Mouse (Mus musculus) gastrocnemius, adult 2 months (tissue): ENCODE results near the gene 4930518I15Rik. TPM values are rescaled to one million over a fixed set of nuclear protein-coding genes. Genes with fewer than 3 reads are reported as not detected.
"Not testable (repeated sequence)": the region's sequence is repeated elsewhere in the genome, so short reads cannot be mapped to it uniquely, and the experiment has no call there.

Source experiments
- DNase-seq: peaks from one replicate; pipeline ENCODE4 v3.0.0; 2022
- H3K27ac ChIP-seq: fragments of 200-600 bp; 2 replicates; pipeline ENCODE4 v1.8.1; 2022; ENCODE audit warnings: mild to moderate bottlenecking
- H3K4me3 ChIP-seq: fragments of 200-600 bp; 2 replicates; pipeline ENCODE4 v1.8.1; 2022; ENCODE audit warnings: mild to moderate bottlenecking, moderate library complexity
- CTCF ChIP-seq: fragments of 200-600 bp; IDR thresholded peaks from 2 replicates; pipeline ENCODE4 v1.8.1; 2022; ENCODE audit warnings: antibody characterized with exemption, mild to moderate bottlenecking, moderate library complexity
- intact Hi-C: fragments of 180-260 bp; cut with DNase I; formaldehyde crosslinking; loops from one replicate; pipeline ENCODE4 v1.15.1; 2025
- long read RNA-seq, 2 experiments: library from polyadenylated mRNA; stranded (forward); transcript quantifications; one replicate each; pipeline ENCODE4 v2.0.0; 2021
- total RNA-seq, 2 experiments: library from RNA; stranded (reverse); gene quantifications; 2 replicates each; pipeline ENCODE4 v1.2.3; 2021

Gene 4930518I15Rik
- under 1 TPM; 0.73 to 0.79 TPM for total RNA-seq
- long read RNA-seq, experiment 1, partial matches to known transcripts: 0 of 1 reads
- long read RNA-seq, experiment 1, other reads (novel, unspliced or antisense): 0 of 1 reads
- long read RNA-seq, experiment 2: 0 reads

DNA sequence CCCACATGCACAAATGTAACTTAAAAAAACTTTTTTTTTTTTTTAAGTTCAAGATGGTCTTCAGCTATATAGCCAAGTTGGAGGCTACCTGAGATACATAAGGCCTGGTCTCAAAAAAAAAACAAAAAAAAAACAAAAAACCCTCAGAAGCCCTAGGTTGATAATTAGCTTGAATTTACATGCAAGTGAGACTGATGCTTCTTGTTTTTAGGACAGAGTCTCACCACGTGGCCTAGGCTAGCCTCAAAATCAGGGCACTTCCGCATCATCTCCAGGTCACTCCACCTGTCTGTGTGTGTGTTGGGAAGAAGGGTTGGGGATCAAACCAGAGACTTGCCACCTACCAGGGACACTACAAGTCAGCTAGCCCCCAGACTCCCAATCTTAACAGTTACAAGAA is at the start of gene 4930518I15Rik:
Gene 4930518I15Rik, minus strand, starts transcription at position 112 of the 400 bp plus-strand sequence.
- Histone ChIP-seq H3K27ac (no peak within 1 kb of the TSS), H3K4me3 (no peak within 1 kb of the TSS)
- intact Hi-C loops: loop anchor here (2.0 kb wide), 1 partner anchor 51 kb away; no protein-coding TSS in a partner anchor
- TF ChIP-seq CTCF: no peak
- no peak for DNase-seq

DNA sequence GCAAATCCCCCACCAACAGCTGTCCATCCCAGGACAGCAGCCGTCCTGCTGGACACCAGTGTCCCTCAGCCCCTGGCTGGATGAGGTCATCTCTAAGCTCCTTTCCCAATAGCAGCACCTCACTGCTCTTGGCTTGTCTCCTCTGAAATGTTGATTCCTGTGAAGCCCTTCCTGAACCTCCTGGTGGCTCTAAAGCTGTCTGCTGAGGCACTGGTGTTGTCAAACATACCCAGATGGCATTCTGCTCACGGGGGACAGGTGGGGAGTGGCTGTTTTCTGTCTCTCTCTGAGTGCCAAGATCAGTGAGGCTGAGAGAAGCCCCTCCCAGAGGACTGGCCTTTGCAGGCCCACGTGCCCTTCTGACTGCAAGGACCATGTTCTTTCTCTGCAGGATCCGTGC is 48.2 kb upstream of the 4930518I15Rik start:
- not testable (repeated sequence) for H3K4me3 ChIP-seq, H3K27ac ChIP-seq, DNase-seq
- intact Hi-C loops: loop anchor here (1.0 to 10.0 kb wide), 2 partner anchors 90 to 189 kb away; no protein-coding TSS in a partner anchor

DNA sequence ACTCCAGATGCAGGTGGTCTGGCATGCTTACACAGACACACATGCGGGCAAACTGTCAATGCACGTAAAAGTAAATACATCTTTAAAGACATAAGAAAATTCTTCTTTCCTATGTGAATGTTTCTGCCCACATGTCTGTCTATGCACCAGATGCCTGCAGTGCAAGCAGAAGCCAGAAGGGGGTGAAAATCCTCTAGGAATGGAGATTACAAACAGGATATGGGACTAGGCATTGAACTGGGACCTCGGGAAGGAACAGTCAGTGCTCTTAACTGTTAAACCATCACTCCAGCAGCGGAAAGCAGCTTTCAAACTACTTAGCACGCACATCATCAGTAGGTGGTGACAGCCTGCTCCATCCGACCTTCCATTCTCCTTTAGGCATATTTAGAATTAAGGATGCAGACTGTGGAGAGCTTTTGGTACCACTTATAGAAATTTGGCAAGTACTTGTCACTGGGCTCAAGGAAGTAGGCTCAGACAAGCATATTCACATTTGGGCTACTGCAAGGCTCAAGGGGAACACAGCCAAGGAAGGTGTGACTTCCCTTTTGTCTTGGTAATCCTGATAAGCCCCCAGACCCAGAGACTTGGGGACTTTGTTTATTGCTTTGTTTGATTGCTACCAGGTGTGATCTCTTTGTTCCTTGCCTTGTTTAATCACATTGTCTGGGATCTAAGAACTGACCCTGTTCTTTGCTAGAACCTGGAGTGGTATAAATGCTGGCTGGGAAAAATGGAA is 47.4 kb upstream of the 4930518I15Rik start:
- TF ChIP-seq CTCF: peak; percentile 80
- H3K27ac ChIP-seq: no peak overlapping the region
- DNase-seq: peak; percentile 68
- H3K4me3 ChIP-seq: no peak overlapping the region
- intact Hi-C loops: loop anchor here (1.0 to 10.0 kb wide), 2 partner anchors 91 to 190 kb away; no protein-coding TSS in a partner anchor

DNA sequence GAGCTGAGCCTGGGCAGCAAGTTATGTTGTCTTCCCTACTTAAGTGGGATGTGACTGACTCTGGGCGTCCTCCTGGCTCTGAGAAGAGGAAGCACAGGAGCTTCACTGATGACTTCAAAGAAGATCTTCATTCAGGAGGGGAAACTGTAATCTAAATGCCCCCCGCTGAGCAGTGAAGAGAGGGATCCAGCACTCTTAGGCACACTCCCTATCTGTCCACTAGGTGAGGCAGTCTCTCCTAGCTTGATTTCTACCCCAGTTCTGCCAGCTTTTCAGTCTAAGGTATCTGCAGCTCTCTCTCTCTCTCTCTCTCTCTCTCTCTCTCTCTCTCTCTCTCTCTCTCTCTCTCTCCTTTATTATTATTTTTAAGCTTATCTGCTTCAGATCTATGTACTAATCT is 45.6 kb upstream of the 4930518I15Rik start:
- H3K27ac ChIP-seq: no peak overlapping the region
- no peak for DNase-seq
- no peak overlapping the region for H3K4me3 ChIP-seq
- TF ChIP-seq CTCF: peak; percentile 24
- intact Hi-C loops: loop anchor here (10.0 kb wide), 1 partner anchor 191 kb away; no protein-coding TSS in a partner anchor

DNA sequence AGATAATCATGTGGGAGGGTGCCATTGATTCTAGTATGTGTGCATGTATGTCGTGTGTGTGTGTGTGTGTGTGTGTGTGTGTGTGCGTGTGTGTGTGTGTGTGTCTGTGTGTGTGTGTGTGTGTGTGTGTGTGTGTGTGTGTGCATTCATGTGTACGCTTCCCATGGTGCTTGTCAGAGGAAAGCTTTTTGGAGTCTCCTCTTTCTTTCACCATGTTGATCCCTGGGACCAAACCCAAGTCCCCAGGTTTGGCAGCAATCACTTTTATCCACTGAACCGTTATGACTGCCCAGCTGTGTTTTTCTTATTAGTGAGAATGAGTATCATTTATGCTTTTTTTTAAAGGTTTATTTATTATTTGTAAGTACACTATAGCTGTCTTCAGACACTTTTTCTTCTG is 44.7 kb upstream of the 4930518I15Rik start:
- H3K27ac ChIP-seq, DNase-seq, H3K4me3 ChIP-seq: not testable (repeated sequence)
- intact Hi-C loops: loop anchor here (10.0 kb wide), 1 partner anchor 192 kb away; no protein-coding TSS in a partner anchor

DNA sequence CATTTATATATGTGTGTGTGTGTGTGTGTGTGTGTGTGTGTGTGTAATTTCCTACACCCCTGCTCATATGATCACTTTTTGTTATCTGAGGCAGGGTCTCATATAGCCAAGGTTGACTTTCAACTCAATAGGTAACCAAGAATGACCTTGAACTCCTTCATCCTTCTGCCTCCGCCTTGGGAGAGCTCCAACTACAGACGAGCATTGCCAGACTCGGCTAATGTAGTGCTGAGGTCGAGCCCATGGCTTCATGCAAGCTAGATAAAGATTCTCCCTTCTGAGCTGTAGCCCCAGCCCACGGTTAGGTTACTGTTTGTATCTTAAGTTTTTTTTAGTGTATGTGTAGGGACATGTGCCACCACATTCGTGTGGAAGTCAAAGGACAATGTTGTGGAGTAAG is 44.1 kb upstream of the 4930518I15Rik start:
- intact Hi-C loops: loop anchor here (10.0 kb wide), 1 partner anchor 193 kb away; no protein-coding TSS in a partner anchor
- Histone ChIP-seq H3K27ac (no peak overlapping the region), H3K4me3 (no peak overlapping the region)
- no peak for TF ChIP-seq CTCF
- DNase-seq: no peak

DNA sequence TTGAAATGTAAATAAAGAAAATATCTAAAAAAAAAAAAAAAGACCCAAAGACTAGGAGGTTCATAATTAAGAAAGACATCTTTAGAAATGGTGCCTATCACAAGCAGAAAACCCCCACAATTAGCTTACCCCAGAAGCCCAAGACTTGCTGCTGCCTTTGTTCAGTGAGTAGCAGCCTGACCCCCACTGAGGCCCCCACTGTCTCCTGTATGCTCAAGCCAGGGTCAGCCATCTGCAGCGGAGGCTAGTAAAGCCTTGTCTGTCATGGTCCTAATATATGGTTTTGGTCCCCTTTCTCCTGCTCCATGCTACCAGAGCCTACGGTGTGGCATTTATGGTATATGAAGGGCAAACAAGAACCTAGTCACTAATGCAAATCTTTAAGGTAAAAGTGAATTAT is 43.6 kb upstream of the 4930518I15Rik start:
- Histone ChIP-seq H3K4me3 (no peak overlapping the region), H3K27ac (no peak overlapping the region)
- no peak for DNase-seq
- intact Hi-C loops: loop anchor here (10.0 kb wide), 1 partner anchor 193 kb away; no protein-coding TSS in a partner anchor
- TF ChIP-seq CTCF: no peak

DNA sequence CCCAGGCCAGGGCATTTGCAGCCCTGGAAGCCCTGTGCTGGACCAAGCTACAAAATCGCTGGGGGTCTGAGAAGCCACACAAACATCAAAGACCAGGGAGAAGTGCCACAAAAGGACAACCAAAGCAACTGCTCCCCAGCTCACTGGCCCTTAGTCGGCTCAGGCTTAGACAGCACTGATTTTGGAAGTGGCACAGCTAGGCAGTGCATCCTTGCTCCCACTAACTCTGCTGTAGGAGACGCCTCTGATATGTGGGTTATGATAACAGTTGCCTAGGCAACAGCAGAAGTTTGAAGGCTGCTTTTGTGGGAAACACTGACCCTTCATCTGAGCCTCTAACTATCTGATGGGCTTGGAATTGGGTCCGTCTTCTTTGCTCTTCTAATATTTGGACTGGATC is 41.4 kb upstream of the 4930518I15Rik start:
- H3K27ac ChIP-seq: no peak overlapping the region
- intact Hi-C loops: no loop called here
- no peak for TF ChIP-seq CTCF
- DNase-seq: no peak
- no peak overlapping the region for H3K4me3 ChIP-seq

DNA sequence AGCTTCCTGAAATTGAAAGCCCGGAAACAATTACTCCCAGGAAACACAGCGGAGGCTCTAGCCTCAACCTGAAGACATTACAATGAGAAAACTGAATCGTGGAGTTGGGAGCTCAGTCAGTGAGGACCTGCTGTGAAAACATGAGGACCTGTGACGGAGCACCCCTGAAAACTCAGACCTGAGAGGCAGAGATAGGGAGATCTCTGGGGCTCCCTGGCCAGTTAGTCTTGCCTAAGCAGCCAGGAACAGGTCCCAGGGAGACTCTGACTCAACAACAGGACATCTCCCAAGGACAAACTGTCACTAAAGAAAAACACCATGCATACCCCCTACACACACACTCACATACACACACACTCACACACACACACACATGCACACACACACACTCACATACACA is 40.6 kb upstream of the 4930518I15Rik start:
- no peak for TF ChIP-seq CTCF
- no peak overlapping the region for H3K27ac ChIP-seq

DNA sequence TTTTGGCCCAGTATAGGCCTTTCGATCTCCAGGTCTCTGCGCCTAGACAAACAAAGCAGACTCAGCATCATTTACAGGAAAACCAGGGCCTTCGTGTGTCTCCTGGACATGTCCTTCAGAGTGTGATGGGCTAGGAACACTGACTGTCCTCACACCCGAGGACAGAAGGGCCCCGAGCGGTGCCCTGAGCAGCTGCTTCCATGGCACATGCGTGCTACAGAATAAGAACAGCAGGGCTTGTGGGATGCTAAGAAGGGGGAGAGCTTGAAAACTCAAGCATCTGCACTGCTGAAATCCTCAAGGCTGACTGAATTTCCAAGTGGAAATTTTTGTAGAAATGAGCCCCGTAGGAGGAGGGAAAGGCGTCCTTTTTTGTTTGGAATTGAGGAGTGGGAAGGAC is 39.3 kb upstream of the 4930518I15Rik start:
- DNase-seq: no peak

More for the DNA sequence above, 40.6 kb upstream of the 4930518I15Rik start:
- DNase-seq: no peak
- intact Hi-C loops: no loop called here
- no peak overlapping the region for H3K4me3 ChIP-seq

DNA sequence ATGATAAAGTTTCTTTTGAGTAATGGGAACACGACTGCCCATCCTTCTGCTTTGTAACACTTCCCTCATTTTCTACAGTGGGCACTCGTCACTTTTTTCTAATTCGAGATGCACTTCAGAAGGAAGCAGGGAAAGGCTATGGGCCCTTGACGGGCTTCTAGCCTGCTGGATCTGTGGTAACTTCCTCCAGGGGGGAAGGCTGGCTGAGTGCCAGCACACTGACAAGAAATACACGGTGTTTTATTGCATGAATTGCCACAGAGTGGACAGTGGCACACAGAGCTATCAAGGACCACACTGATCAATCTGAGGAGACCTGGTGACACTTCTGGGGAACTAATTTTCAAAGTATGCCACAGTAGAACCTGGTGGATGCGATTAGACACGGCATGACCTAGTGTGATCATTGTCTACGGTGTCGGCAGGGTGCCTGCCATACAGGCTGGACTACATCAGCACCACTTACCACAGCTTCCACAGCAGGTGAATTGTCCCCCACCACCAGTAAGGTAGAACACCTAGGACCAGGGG is 38.7 kb upstream of the 4930518I15Rik start:
- intact Hi-C loops: no loop called here
- TF ChIP-seq CTCF: no peak

More for the DNA sequence above, 39.3 kb upstream of the 4930518I15Rik start:
- intact Hi-C loops: no loop called here
- Histone ChIP-seq H3K4me3 (no peak overlapping the region), H3K27ac (no peak overlapping the region)
- no peak for TF ChIP-seq CTCF

DNA sequence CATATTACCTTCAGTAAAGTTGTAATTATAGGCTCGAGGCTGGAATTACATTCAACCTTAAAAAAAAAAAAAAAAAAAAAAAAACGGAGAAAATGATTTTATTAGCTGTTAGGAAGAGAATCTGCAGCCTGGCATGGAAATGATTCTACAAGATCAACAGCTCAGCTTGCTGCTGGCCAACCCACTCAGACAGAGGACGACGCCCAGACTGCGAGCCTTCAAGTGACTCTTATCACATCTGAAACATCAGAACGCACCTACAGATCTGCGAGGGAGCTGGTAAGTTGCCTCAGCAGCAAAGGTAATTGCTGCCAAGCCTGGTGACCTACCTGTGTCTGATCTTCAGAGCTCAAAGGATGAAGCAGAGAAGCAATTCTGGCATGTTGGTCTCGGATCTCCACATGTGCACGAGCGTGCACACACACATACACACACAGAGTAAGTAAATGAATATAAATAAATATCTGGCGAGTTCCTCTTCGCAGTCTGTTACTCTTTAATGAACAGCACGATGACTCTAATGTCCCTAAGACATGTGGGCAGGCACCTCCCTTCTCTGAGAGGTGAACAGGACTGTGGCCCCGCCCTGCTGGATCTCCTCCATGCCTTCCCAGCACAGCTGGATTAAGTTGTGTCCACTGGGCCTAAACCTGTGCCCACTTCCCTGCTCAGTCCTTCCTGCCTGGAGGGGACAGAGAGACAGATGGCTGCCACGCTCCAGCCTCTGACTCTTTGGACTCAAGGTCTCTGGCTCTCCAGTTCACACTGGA is 36.9 kb upstream of the 4930518I15Rik start:
- no peak overlapping the region for H3K4me3 ChIP-seq
- intact Hi-C loops: no loop called here
- TF ChIP-seq CTCF: no peak
- DNase-seq: no peak
- no peak overlapping the region for H3K27ac ChIP-seq

More for the DNA sequence above, 38.7 kb upstream of the 4930518I15Rik start:
- H3K27ac ChIP-seq: no peak overlapping the region
- no peak overlapping the region for H3K4me3 ChIP-seq
- no peak for DNase-seq

DNA sequence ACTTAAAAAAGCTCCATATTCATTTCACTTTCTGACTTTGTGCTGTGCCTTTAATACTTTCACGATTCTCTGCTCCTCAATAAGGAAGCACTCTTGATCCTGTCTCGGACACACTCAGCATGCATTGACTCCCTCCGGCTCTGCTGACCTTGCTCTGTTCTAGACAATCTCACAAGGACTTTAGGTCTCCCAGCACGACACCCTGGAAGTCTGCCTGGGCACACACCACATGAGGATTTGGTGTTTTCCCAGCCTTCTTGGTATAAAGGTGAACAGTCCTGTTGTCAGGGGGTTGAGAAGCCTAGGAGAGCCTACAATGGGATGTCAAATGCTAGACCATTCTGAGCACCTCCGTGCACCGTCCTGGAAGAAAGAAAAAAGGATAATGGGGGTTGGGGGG is 35.1 kb upstream of the 4930518I15Rik start:
- no peak for TF ChIP-seq CTCF
- intact Hi-C loops: no loop called here
- no peak overlapping the region for H3K27ac ChIP-seq
- H3K4me3 ChIP-seq: no peak overlapping the region
- DNase-seq: no peak
